Mouse (Mus musculus) right cerebral cortex, postnatal 36 days (tissue): ENCODE data around the gene Nelfa.
A peak's percentile ranks its signal among the peaks of the same experiment; 100 is the strongest.
"Not testable (repeated sequence)": the region's sequence is repeated elsewhere in the genome, so short reads cannot be mapped to it uniquely, and the experiment has no call there.

ENCODE experiments used
- DNase-seq, 2 experiments: peaks; one replicate each; pipeline ENCODE4 v3.0.0; 2022; ENCODE audit warnings: low spot score in 2 of 2, mixed read lengths in 1 of 2

The Nelfa gene

DNA sequence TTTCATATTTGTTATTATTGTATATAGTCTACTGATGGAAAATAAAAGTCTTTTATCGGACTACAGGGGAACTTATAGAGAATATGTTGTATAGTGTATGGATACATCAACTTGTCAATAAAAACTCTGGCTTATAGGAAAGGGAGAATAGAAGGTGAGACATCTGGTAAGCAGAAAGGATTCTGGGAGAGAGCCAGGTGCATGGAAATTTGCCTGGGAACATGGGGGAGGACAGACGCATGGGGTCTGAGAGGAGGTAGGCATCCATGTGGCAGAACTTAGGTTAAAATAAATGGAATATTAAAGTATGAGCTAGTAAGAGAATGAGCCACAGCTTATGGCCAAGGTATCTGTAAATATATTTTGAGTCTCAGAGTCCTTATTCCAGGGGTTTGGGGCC lies 16.2 kb downstream of the Nelfa start:
- no peak for DNase-seq

DNA sequence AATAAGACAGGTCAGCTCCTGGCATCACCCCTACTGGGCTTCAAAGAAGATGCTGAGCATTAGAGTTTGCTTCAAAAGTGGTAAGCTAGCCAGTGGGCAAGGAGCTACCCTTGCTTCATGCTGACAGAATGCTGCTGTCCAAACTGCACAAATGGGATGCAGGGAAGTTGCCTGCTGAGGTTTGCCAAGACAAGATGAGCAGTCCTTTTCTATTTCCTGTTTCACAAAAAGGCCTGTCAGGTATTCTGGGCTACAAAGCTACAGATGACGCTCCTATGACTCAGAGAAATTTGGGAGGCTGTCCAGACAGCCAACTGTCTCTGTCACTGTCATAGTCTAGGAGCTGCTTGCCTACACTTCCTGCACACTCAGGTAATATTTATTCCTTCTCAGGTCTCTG lies 16.7 kb downstream of the Nelfa start:
- peak in 1 of 2 experiments; percentile 55 for DNase-seq

DNA sequence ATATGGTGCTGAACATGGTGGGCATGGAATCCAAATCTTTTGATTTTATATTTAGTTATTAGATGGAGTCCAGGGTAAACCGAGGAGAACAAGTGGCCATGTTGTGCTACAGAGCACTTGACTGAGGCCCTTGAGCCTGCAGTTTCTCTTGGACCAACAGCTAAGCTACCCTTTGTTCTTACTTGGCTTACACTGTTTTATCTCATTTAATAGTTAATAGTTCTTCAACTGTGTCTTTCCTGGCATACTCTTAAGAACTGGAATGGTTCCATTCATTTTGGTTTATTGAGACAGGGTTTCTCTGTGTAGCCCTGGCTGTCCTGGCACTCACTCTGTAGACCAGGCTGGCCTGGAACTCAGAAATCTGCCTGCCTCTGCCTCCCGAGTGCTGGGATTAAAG lies 19.6 kb downstream of the Nelfa start:
- not testable (repeated sequence) for DNase-seq

DNA sequence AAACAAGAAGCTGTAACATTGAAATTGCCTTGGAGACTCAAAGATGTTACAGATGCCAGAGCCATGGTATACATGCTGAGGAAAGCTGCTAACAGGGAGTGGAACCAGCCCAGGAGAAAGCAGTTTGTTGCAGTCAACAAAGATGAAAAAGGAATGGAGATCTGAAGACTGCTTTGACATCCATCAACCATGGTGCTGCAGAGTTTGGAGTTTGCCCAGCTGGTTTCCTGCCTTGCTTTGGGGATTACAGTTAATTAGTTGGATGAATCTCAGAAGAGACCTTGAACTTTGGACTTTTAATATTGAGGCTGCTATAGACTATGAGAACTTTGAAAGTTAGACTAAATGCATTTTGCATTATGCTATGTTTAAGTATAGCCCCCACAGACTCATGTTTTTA lies 21.2 kb downstream of the Nelfa start:
- not testable (repeated sequence) for DNase-seq

DNA sequence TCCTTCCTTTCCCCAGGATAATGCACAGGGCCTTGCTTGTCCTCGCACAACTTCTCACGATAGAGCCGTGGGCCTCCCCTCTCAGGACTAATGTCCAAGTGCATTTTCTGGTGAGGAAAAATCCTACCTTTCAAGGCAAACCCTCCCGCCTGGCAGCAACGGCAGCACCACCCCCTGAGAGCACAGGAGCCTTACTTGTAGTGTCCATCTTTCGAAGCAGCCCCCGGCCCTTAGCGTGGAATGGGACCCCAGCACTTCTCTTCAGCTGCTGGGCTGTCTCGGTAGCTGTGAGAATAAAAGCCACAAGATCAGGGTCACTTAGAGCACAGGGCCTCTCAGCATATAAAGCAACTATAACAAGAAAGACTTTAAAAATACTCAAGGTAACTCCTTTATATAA lies 33.0 kb downstream of the Nelfa start:
- no peak for DNase-seq

DNA sequence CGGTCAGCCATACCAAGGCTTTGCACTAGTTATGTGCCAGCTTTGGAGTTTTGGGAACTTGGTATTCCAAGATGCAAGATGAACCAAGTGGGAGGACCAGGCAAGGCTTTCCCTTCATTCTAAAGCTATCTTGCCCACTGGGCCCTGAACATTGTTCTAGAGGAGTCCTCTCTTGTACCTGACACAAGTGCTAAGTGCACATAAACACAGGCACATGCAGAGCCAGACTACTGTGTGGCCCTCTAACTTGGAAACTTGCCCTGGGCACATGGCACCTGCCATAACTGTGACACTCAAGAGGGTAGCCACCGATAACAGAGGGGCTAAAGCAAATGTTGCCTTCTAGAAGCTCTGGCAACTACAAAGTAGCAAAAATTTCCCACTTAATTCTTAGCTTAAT lies 33.5 kb downstream of the Nelfa start:
- no peak for DNase-seq

DNA sequence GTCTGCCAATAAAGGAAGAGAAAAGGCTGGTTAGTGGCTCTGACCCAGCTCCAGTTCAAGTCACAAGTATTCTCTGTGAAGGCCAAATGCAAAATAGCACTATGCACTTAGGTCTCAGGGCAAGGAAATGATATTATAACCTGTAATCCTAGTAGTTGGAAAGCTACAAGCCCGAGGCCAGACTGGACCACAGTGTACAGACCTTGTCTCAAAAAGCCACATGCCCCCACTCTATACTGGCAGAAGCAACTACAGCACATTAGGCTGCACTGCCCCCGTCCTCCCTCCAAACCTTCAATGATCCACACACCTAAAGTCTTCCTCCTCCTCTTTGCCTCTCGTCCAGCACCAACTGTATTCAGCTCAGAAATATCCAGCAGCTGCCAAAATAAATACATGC lies 34.9 kb downstream of the Nelfa start:
- DNase-seq, result no peak

DNA sequence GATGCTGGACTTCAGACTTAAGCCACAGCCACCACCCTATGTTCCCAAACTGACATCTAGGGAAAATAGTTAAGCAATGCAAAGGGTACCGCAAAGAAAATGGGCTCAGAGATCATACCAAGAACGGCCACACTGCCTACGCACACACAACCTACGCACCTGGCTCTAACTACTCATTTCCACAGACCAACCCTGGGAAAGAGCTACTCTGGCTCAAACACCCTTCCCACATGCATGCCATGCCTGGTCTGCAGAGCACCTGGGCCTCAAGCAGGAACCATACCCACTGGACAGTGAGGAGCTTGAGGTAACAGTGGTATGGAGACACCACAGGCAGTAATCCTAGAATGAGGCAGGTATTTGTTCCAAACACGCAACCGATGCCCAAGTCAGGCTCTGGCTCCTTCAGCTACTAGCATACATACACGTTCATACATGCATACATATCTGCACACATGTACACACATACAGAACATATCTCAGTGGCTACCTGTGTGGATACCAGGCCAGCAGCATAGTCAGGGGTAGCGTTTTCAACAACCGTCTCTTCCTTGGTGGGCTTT lies 35.4 kb downstream of the Nelfa start:
- no peak for DNase-seq

DNA sequence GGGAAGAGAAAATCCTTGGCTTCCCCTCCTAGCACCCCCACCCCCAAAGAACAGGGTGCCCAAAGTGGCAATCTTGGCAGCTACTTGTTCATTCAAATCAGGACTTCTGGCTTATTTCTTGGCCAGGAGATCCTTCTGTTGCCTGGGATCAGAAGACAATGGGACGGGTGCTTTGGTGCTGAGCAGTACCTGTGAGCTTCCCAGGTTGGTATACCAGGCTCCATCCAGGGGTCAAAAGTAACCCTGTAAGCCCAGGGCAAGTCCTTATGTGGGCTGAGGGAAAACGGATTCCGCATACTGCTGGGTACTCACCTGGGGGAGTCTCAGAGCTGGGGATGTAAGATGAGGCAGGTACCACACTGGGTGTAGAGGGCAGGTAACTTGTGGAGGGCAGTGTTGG lies 36.1 kb downstream of the Nelfa start:
- DNase-seq, result no peak

DNA sequence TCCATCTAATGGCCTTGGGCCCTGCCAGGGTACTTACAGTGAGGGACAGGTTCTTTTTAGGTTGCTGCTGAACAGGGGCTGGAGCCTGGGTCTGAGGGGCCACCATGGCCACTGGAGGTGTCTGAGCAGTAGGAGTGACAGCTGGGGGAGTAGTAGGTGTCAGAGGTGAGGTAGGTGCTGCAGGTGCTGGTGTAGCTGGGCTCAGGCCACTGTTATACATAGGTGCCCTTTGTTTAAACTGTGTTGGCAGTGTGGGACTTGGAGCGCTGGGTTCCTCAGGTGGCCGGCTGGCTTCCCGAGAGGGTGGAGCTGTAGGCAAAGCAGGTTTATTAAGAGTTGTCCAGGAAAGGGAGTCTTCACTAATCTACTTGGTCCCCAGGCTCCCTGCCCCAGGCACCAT lies 37.0 kb downstream of the Nelfa start:
- DNase-seq, result no peak

DNA sequence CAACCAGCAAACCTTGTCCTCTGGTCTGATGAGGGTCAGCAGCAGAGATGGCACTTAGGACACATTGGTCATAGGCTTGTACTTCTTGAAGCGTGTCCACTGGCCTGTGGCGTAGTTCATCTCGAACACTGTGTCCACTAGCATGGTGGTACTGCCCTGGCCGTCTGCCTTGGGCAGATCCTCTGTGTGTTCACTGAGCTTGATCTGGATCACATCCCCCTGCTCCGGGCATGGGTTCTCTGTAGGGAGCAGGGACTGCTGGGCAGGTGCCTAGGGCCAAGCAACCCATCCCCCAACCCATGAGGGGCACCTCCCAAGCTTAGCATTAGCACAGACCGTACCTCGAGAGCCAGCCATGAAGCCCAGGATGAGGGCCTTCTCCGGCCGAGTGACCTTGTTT lies 37.5 kb downstream of the Nelfa start:
- DNase-seq, result no peak

DNA sequence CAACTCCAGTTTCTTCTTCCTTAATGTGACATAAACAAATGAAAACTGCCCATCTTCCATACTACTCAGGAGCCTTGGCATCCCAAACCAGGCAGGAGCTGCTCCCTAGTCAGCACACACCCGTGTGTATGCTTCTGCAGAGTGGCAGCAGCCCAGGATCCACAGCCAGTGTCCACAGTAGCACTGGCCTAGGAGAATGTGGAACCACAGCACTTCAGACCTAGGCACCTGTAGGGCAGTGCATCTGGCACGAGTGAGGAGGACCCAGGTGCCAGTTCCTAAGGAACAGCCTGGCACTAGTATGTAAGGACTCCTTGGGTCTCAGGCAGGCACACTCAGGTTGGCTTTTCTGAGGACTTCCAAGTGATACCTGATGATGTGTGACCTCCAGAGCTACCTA lies 39.1 kb downstream of the Nelfa start:
- DNase-seq, result no peak

DNA sequence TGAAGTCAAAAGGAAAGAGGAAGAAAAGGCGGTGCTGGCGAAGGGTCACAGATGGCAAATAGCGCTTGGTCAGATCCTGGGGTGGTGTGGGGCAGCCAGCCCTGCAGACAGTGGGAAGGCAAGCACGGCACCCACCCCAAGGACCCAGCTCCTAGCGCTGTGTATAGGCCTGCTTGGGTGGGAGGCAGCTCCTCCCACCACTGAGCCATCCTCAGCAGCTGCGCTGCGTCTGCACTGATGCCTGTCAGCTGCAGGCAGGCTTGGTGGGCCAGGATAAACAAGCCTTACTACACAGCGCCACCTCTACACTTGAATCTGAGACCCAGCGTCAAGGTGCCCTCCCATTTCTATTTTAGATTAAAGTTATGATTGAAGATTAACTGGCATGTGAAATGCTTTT lies 41.1 kb downstream of the Nelfa start:
- no peak for DNase-seq

DNA sequence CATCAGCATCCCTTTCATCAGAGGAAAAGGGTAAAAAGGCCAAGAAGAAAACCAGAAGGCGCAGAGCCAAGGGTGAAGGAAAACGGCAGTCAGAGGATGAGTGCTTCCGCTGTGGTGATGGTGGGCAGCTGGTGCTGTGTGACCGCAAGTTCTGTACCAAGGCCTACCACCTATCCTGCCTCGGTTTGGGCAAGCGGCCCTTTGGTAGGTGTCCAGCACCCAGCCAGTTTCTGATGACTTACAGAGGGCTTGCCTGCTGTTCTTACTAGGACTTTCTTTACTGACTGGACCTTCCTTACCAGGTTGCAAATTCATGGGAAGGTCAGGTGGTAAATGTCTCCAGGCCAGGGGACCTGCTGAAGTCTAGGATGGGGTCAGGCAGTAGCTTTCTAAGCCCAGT lies 42.8 kb downstream of the Nelfa start:
- DNase-seq, result no peak

DNA sequence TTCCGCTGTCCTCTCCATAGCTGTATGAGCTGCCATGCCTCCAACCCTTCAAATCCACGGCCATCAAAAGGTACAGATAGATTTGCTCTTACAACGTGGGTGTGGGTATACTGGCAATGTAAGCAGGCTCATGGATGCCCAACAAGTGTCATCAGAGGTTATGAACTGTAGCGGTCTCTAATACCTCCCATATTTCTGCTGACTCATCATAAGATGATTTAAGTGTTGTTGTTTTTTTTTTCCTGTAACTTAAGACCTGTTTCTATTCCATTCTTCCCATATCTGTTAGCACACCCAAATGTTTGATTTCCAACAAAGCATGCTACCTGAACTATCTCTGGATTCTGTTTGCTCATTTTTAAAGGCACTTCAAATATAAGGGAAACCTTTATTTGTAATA lies 55.1 kb downstream of the Nelfa start:
- DNase-seq, result no peak

DNA sequence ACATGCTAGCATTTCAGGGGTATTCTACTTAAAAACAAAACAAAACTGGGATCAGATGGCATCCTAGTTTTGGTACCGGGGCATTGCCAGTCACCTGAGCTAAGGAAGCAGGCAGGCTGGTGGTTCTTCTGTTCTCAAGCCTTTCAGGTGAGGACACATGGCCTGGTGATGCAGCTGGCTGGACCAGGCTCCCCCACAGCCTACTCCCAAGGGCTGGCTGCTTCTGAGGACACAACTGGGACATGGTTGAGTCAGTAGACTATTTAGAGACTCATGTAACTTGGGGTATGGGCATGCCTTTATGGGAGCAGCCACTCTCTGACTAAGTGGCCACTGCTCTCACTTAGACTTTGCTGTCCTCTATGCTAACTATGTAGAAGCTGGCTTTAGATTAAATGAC lies 60.7 kb downstream of the Nelfa start:
- DNase-seq, result no peak

DNA sequence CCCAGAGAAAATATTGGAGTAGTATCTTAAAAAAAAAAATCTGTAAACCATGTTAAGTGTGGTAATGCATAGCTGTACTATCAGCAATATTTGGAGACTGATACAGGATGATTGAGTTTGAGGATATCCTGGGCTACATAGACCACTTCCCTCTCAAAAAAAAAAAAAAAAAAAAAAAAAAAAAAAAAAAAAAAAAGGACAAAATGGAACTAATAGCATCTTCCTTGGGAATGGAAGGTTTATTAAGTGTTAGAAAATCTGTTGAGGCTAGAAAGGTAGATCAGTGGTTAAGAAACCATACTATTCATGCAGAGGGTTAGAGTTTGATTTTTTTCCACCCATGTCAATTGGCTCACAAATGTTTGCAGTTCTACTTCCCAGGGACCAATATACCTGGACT lies 78.5 kb downstream of the Nelfa start:
- DNase-seq, result no peak

DNA sequence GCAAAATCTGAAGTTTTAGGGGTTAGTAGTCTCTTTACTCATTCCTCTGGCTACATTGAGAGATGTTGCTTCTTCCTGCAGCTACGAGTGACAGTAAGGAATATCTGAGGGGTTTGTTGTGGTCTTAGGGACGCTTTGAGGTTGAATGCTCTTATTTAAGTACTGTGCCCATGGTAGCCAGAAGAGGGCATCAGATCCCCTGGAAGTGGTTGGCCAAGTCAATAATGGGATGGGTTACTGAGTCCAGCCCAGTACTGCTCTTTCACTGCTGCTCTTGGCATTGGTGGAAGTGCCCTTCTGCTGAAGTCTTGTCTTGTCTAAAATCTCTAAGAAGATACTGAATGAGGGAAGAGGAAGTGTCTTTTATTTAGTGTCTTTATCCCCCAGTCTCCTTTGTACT lies 82.2 kb downstream of the Nelfa start:
- no peak for DNase-seq

DNA sequence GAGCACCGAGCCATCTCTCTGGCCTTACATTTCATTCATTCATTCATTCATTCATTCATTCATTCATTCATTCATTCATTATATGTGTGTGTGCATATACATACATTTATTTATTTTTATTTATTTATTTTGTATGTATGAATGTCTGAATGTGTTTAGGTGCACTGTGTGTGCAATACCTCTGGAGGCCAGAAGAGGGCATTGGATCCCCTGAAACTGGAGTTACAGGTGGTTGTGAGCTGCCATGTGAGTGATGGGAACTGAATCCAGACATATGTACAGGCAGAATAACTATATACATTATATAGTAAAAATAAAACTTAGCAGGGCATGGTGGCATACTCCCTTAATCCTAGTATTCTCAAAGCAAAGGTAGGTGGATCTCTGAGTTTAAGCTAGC lies 83.1 kb downstream of the Nelfa start:
- no peak for DNase-seq

DNA sequence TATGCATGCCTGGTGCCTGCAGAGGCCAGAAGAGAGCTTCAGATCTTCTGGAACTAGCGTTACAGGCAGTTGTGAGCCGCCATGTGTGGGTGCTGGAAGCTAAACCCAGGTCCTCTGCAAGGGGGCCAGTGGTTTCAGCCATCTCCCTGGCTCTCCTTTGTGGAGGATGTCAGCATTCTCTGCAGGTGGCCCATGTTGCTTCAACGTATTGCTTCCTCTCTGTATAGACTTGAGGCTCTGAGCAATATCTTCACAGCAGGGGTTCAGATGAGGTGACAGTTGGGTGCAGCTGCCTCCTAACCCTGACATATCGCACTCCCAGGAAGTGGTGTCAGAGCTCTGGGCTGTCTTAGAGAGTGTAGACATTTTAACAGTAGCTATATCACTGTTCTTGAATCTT lies 84.7 kb downstream of the Nelfa start:
- no peak for DNase-seq
